Mouse (Mus musculus) lung, postnatal 25 days (tissue): ENCODE results near the gene Dolk.

Experiments
- DNase-seq: peaks from one replicate; pipeline ENCODE4 v3.0.0; 2022; ENCODE audit warnings: low spot score

Dolk gene

GRCm38 (mm10) chr2:30267466-30267865, 18.7 kb downstream of the Dolk start:
- no peak for DNase-seq

GRCm38 (mm10) chr2:30266392-30266941, 19.7 kb downstream of the Dolk start:
- DNase-seq = peak; percentile 70

- peak; percentile 83 for DNase-seq
Measured at GRCm38 (mm10) chr2:30265767-30266253, 20.3 kb downstream of the Dolk start, which contains the start of gene Phyhd1. TSS of gene Phyhd1 (plus strand) at chr2:30266203.

GRCm38 (mm10) chr2:30264671-30265519, 21.2 kb downstream of the Dolk start:
- DNase-seq = no peak

- DNase-seq = no peak
Measured at GRCm38 (mm10) chr2:30263811-30264210, 22.3 kb downstream of the Dolk start.

- no peak for DNase-seq
Measured at GRCm38 (mm10) chr2:30262840-30263441, 23.2 kb downstream of the Dolk start.

- no peak for DNase-seq
Measured at GRCm38 (mm10) chr2:30261921-30262839, 24.0 kb downstream of the Dolk start.

GRCm38 (mm10) chr2:30261064-30261736, 24.9 kb downstream of the Dolk start:
- DNase-seq = no peak

- no peak for DNase-seq
Measured at GRCm38 (mm10) chr2:30259131-30260064, 26.7 kb downstream of the Dolk start.

GRCm38 (mm10) chr2:30258600-30258999, 27.5 kb downstream of the Dolk start:
- peak; percentile 81 for DNase-seq

GRCm38 (mm10) chr2:30257699-30258460, 28.3 kb downstream of the Dolk start:
- no peak for DNase-seq

- no peak for DNase-seq
Measured at GRCm38 (mm10) chr2:30256616-30257350, 29.4 kb downstream of the Dolk start.

GRCm38 (mm10) chr2:30255631-30256395, 30.3 kb downstream of the Dolk start:
- DNase-seq = no peak

GRCm38 (mm10) chr2:30253809-30254208, 32.3 kb downstream of the Dolk start:
- no peak for DNase-seq

GRCm38 (mm10) chr2:30252521-30252920, 33.6 kb downstream of the Dolk start:
- no peak for DNase-seq

GRCm38 (mm10) chr2:30251417-30252104, 34.6 kb downstream of the Dolk start:
- DNase-seq = peak; percentile 74
